Mouse (Mus musculus): ENCODE data around the gene Paqr7. TPM values are rescaled to one million over a fixed set of nuclear protein-coding genes. Genes with fewer than 3 reads are reported as not detected.

Gene Paqr7
- polyA plus RNA-seq (2015; fragmentation: Nextera tagmentation; extraction: Ambion mirVana): 11.7 and 12.0 TPM in 2 replicates

DNA sequence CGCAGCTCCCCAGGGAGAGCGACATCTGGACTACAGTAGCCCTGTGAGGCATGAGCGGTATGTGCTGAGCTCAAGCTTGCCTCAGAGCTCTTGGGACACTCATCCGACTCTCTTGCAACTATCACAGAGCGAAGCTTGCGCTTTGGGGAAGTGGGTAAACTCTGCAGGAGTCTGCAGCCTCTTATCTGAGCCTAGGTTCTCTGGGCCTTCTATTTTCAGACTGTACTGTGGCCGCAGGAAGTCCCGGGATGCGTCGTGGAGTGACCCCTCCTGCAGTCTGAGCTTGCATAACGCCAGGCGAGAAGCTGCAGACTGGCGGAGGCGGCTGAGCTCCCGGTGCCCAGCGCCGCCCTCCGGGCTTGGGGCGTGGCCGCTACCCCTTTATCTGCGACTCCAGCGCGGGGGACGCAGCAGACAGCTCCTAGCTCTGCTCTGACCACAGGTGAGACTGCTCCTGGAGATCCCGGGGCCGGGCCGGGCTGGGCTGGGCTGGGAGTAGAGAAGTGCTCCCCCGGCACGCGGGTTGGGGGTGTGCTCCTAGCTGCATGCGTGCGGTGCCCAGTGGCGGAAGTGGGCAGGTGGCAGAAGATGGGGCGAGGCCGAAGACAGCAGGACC lies at the start of gene Paqr7:
Gene Paqr7 (plus strand): TSS at position 103 of the 616 bp plus-strand sequence.
- Histone ChIP-seq H3K9me3 (replicated peaks; ENCODE audit: control insufficient read depth, low read length) (no peaks in the 10 kb centered on the region), H3K4me3 (replicated peaks; ENCODE audit: low read length) (peak within 1 kb of the TSS; percentile 62), H3K4me1 (ENCODE audit: control insufficient read depth, insufficient read depth, low read length) (peaks cover 15% of the 10 kb centered on the region), H3K27me3 (ENCODE audit: control insufficient read depth, insufficient read depth, low read length) (no peaks in the 10 kb centered on the region), H3K36me3 (ENCODE audit: control insufficient read depth, insufficient read depth, low read length) (no peaks in the 10 kb centered on the region), H3K4me2 (ENCODE audit: low read depth, low read length) (peak within 1 kb of the TSS; percentile 98), H3K27ac (ENCODE audit: low read length) (peak within 1 kb of the TSS; percentile 73), H3K9ac (ENCODE audit: low read length) (peak within 1 kb of the TSS; percentile 80)
- ATAC-seq (ENCODE audit: insufficient read depth, low FRiP score): peak; percentile 78
- WGBS: 4% methylated on average over 35 of the region's 35 CpGs

GRCm38 (mm10) chr4:134447966-134448365 lies 48.5 kb upstream of the Paqr7 start:
- Histone ChIP-seq H3K27ac (ENCODE audit: low read length) (no peak overlapping the region), H3K4me2 (ENCODE audit: low read depth, low read length) (no peak overlapping the region), H3K4me3 (replicated peaks; ENCODE audit: low read length) (no peak overlapping the region), H3K27me3 (ENCODE audit: control insufficient read depth, insufficient read depth, low read length) (no peaks in the 10 kb centered on the region), H3K4me1 (ENCODE audit: control insufficient read depth, insufficient read depth, low read length) (no peaks in the 10 kb centered on the region; the same call in 1 of the 2 replicates), H3K9ac (ENCODE audit: low read length) (no peak overlapping the region), H3K9me3 (replicated peaks; ENCODE audit: control insufficient read depth, low read length) (no peaks in the 10 kb centered on the region), H3K36me3 (ENCODE audit: control insufficient read depth, insufficient read depth, low read length) (no peaks in the 10 kb centered on the region)
- WGBS: 45% methylated on average over 23 of the region's 23 CpGs
- 0 out of 2 replicates have a peak, but pooled peaks have one; percentile 35 for ATAC-seq (ENCODE audit: insufficient read depth, low FRiP score)

- H3K9ac ChIP-seq (ENCODE audit: low read length): no peak overlapping the region
- H3K27ac ChIP-seq (ENCODE audit: low read length): no peak overlapping the region
- H3K27me3 ChIP-seq (ENCODE audit: control insufficient read depth, insufficient read depth, low read length): no peaks in the 10 kb centered on the region
- 43% methylated on average over 13 of the region's 13 CpGs for WGBS
- no peak for ATAC-seq (ENCODE audit: insufficient read depth, low FRiP score)
- no peaks in the 10 kb centered on the region for H3K36me3 ChIP-seq (ENCODE audit: control insufficient read depth, insufficient read depth, low read length)
- no peak overlapping the region for H3K4me3 ChIP-seq (replicated peaks; ENCODE audit: low read length)
- no peaks in the 10 kb centered on the region; the same call in 1 of the 2 replicates for H3K4me1 ChIP-seq (ENCODE audit: control insufficient read depth, insufficient read depth, low read length)
- no peak overlapping the region for H3K4me2 ChIP-seq (ENCODE audit: low read depth, low read length)
- no peaks in the 10 kb centered on the region for H3K9me3 ChIP-seq (replicated peaks; ENCODE audit: control insufficient read depth, low read length)
These were observed 46.7 kb upstream of the Paqr7 start for GRCm38 (mm10) chr4:134449595-134450391.

DNA sequence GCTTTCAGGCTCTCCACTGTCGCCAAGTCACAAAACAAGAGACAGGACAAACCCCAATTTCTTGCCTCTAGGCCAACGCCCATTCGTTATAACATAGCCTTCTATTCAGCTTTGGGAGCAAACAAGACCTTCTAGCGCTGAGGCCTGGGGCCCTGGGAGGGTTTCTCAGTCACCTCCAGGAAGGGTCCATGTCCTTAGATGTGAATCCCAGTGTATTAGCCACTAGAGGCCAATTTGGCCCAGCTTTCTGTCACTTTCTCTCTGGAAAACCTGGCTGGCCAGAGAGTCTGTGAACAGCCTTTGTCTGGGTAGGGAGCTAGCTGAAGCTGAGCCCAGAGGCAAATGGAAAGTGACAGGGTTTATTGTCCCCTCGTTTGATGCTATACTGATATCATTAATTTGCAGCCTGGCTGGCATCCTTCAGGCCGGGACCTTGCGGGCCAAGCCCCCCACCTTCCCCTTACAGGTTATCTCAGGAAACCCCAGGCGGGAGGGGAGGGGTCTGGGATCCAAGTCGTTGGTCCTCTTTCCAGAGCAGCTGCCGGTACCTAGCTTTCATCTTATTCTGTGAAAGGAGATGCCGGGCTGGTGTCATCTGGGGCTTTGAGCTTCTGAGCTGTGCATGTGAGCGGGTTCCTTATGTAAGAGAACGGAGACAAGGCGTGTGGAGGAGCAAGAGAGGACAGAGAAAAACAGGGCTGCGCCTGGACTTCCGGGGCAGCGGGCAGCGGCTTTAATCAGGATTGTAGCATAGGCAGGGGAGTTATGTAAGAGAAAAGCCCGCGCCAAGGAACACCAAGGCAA lies 45.9 kb upstream of the Paqr7 start:
- peaks cover 3% of the 10 kb centered on the region; the same call in 1 of the 2 replicates for H3K4me1 ChIP-seq (ENCODE audit: control insufficient read depth, insufficient read depth, low read length)
- no peak overlapping the region for H3K27ac ChIP-seq (ENCODE audit: low read length)
- no peaks in the 10 kb centered on the region for H3K27me3 ChIP-seq (ENCODE audit: control insufficient read depth, insufficient read depth, low read length)
- no peaks in the 10 kb centered on the region for H3K9me3 ChIP-seq (replicated peaks; ENCODE audit: control insufficient read depth, low read length)
- no peaks in the 10 kb centered on the region for H3K36me3 ChIP-seq (ENCODE audit: control insufficient read depth, insufficient read depth, low read length)
- no peak overlapping the region for H3K4me3 ChIP-seq (replicated peaks; ENCODE audit: low read length)
- no peak overlapping the region for H3K4me2 ChIP-seq (ENCODE audit: low read depth, low read length)
- no peak for ATAC-seq (ENCODE audit: insufficient read depth, low FRiP score)
- no peak overlapping the region for H3K9ac ChIP-seq (ENCODE audit: low read length)
- whole genome bisulfite sequencing: 26% methylated on average over 20 of the region's 20 CpGs

DNA sequence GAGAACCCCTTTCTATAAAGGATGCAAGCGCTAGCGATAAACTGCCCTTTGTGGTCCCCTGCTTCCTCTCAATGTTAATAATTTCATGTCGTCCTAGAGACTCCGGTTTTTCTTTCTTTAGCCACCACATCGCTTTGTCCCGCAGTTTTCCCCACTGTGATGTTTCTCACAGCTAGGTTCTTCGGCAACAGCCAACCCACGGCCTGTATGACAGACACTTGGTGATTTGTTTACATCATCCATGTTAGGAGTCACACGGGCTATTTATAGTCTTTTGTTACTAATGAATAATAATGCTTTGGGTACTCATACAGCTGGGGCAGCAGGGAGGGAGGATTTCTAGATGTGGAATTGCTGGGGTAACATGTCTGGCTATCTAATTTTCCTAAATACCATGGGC lies 45.0 kb upstream of the Paqr7 start:
- 65% methylated on average over 9 of the region's 9 CpGs for WGBS
- Histone ChIP-seq H3K27ac (ENCODE audit: low read length) (no peak overlapping the region), H3K36me3 (ENCODE audit: control insufficient read depth, insufficient read depth, low read length) (no peaks in the 10 kb centered on the region), H3K9ac (ENCODE audit: low read length) (no peak overlapping the region), H3K4me2 (ENCODE audit: low read depth, low read length) (no peak overlapping the region), H3K4me1 (ENCODE audit: control insufficient read depth, insufficient read depth, low read length) (peaks cover 8% of the 10 kb centered on the region), H3K9me3 (replicated peaks; ENCODE audit: control insufficient read depth, low read length) (no peaks in the 10 kb centered on the region), H3K27me3 (ENCODE audit: control insufficient read depth, insufficient read depth, low read length) (no peaks in the 10 kb centered on the region), H3K4me3 (replicated peaks; ENCODE audit: low read length) (no peak overlapping the region)
- no peak for ATAC-seq (ENCODE audit: insufficient read depth, low FRiP score)

DNA sequence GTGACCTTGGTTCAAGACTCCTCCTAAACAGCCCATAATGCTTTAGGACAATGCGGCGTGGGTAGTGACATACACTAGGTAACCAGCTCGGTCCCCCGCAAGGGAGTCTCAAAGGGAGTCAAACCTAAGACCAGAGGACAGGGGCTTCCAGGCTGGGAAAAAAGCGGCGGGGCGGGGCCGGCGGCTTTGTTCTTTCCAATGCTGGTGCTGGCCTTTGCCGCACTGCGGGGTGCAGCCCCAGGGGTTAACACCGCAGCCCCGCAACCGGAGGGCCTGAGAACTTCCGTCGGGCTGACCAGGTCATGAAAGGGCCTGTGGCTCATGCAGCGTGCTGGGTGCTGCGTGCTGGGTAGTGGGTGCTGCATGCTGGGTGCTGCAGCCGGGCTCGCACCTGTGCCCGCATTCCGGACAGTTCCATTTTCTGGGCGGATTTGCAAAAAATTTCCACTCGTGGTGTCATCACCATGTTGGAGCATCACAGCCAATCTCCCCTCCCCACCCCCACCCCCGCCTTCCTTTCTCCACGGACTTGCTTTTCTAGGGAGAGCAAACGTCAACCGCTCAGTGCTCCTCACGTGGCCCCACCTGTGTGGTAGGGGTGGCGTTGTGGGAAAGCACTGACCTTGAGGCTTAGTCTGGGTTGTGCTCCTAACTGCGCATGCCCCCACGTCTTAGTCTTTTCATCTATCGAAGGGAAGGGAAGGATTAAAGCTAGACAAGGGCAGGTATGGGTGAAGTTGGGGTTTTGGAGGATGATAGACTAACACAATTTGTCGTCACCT lies 42.7 kb upstream of the Paqr7 start:
- Histone ChIP-seq H3K27me3 (ENCODE audit: control insufficient read depth, insufficient read depth, low read length) (no peaks in the 10 kb centered on the region), H3K4me3 (replicated peaks; ENCODE audit: low read length) (no peak overlapping the region), H3K36me3 (ENCODE audit: control insufficient read depth, insufficient read depth, low read length) (no peaks in the 10 kb centered on the region), H3K4me1 (ENCODE audit: control insufficient read depth, insufficient read depth, low read length) (peaks cover 8% of the 10 kb centered on the region), H3K9ac (ENCODE audit: low read length) (no peak overlapping the region), H3K9me3 (replicated peaks; ENCODE audit: control insufficient read depth, low read length) (no peaks in the 10 kb centered on the region), H3K27ac (ENCODE audit: low read length) (no peak overlapping the region), H3K4me2 (ENCODE audit: low read depth, low read length) (no peak overlapping the region)
- ATAC-seq (ENCODE audit: insufficient read depth, low FRiP score): peak; percentile 39; the same call in 1 of the 2 replicates
- 32% methylated on average over 34 of the region's 34 CpGs for WGBS

GRCm38 (mm10) chr4:134455310-134455709 lies 41.2 kb upstream of the Paqr7 start:
- WGBS: 35% methylated on average over 6 of the region's 6 CpGs

GRCm38 (mm10) chr4:134457130-134457825 lies 39.2 kb upstream of the Paqr7 start:
- WGBS: 53% methylated on average over 7 of the region's 7 CpGs
- H3K4me1 ChIP-seq (ENCODE audit: control insufficient read depth, insufficient read depth, low read length): peaks cover 8% of the 10 kb centered on the region; the same call in 1 of the 2 replicates
- H3K9ac ChIP-seq (ENCODE audit: low read length): no peak overlapping the region
- no peak overlapping the region for H3K4me3 ChIP-seq (replicated peaks; ENCODE audit: low read length)
- H3K27me3 ChIP-seq (ENCODE audit: control insufficient read depth, insufficient read depth, low read length): no peaks in the 10 kb centered on the region
- no peak overlapping the region for H3K27ac ChIP-seq (ENCODE audit: low read length)
- H3K4me2 ChIP-seq (ENCODE audit: low read depth, low read length): no peak overlapping the region
- ATAC-seq (ENCODE audit: insufficient read depth, low FRiP score): no peak
- no peaks in the 10 kb centered on the region for H3K36me3 ChIP-seq (ENCODE audit: control insufficient read depth, insufficient read depth, low read length)
- no peaks in the 10 kb centered on the region for H3K9me3 ChIP-seq (replicated peaks; ENCODE audit: control insufficient read depth, low read length)

More at GRCm38 (mm10) chr4:134455310-134455709, 41.2 kb upstream of the Paqr7 start:
- ATAC-seq (ENCODE audit: insufficient read depth, low FRiP score): no peak
- Histone ChIP-seq H3K27ac (ENCODE audit: low read length) (no peak overlapping the region), H3K9me3 (replicated peaks; ENCODE audit: control insufficient read depth, low read length) (no peaks in the 10 kb centered on the region), H3K36me3 (ENCODE audit: control insufficient read depth, insufficient read depth, low read length) (no peaks in the 10 kb centered on the region), H3K9ac (ENCODE audit: low read length) (no peak overlapping the region), H3K4me1 (ENCODE audit: control insufficient read depth, insufficient read depth, low read length) (peaks cover 8% of the 10 kb centered on the region; the same call in 1 of the 2 replicates), H3K4me3 (replicated peaks; ENCODE audit: low read length) (no peak overlapping the region), H3K27me3 (ENCODE audit: control insufficient read depth, insufficient read depth, low read length) (no peaks in the 10 kb centered on the region), H3K4me2 (ENCODE audit: low read depth, low read length) (no peak overlapping the region)
